Mouse (Mus musculus): ENCODE data around the gene BC030870.

DNA sequence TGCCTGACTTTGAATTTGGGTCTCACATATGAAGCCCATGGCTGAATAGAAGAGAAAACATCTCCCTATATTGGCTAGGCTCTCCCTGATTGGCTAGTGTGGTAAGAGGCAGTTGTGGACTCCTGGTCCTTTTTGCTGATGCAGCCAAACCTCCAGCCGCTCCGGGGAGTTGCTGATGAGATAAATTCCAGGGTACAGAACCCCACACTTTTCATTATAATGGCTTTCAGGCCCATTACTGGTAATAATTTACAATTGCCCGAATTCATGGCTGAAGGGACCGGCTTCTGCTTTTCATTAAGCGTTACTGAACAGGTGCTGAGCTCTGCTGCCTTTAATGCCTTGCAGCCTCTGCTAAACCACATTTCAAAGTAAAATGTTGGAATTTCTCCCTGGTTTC, 75.4 kb downstream of the BC030870 start:
- TF ChIP-seq POLR2A (IDR thresholded peaks at IDR 0.05; ENCODE audit: low read depth, low read length) (no peak), CTCF (IDR thresholded peaks at IDR 0.05; ENCODE audit: extremely low read depth, insufficient read length, insufficient replicate concordance, low read depth, low read length) (no peak)

Data from small intestine, adult 2 months (tissue).